Mouse (Mus musculus) embryonic facial prominence, embryonic 14.5 days (tissue): Measurements from ENCODE around the gene 2810021J22Rik. TPM values are rescaled to one million over a fixed set of nuclear protein-coding genes. Genes with fewer than 3 reads are reported as not detected.

Experiments used
- ATAC-seq: fragments of 200-750 bp; cut with Nextera tagmentation; 2 replicates; pipeline ENCODE4 v1.8.0; 2017; ENCODE audit warnings: low read depth, moderate number of reproducible peaks, moderate TSS enrichment
- DNase-seq: peaks from one replicate; pipeline ENCODE4 v3.0.0-alpha.2; 2015; ENCODE audit warnings: low spot score
- H3K27ac ChIP-seq: fragments of 300-500 bp; sonication (generic); replicated peaks from 2 replicates; pipeline ENCODE4 v1.5.1; 2014; ENCODE audit warnings: low read depth, mild to moderate bottlenecking, low read length, moderate library complexity
- H3K27me3 ChIP-seq: fragments of 300-500 bp; sonication (generic); replicated peaks from 2 replicates; pipeline ENCODE4 v1.6.1; 2014; ENCODE audit warnings: low read length; ENCODE audit not compliant: control insufficient read depth, insufficient read depth
- H3K36me3 ChIP-seq: fragments of 300-500 bp; sonication (generic); 2 replicates; pipeline ENCODE4 v1.6.1; 2014; ENCODE audit warnings: low read length, mixed read lengths; ENCODE audit not compliant: control insufficient read depth, insufficient read depth
- H3K4me1 ChIP-seq: fragments of 300-500 bp; sonication (generic); 2 replicates; pipeline ENCODE4 v1.6.1; 2014; ENCODE audit warnings: antibody characterized with exemption, low read length; ENCODE audit not compliant: control insufficient read depth, insufficient read depth
- H3K4me2 ChIP-seq: fragments of 300-500 bp; sonication (generic); 2 replicates; pipeline ENCODE4 v1.6.1; 2014; ENCODE audit warnings: low read depth, mild to moderate bottlenecking, low read length, moderate library complexity, mixed read lengths
- H3K4me3 ChIP-seq: fragments of 300-500 bp; sonication (generic); 2 replicates; pipeline ENCODE4 v1.5.1; 2014; ENCODE audit warnings: low read depth, mild to moderate bottlenecking, low read length
- H3K9ac ChIP-seq: fragments of 300-500 bp; sonication (generic); 2 replicates; pipeline ENCODE4 v1.6.1; 2014; ENCODE audit warnings: low read depth, mild to moderate bottlenecking, low read length, moderate library complexity, mixed read lengths
- H3K9me3 ChIP-seq: fragments of 300-500 bp; sonication (generic); 2 replicates; pipeline ENCODE4 v1.6.1; 2016; ENCODE audit warnings: low read length; ENCODE audit not compliant: control insufficient read depth
- WGBS: fragments of 180-500 bp; shearing (Covaris S2); extraction: QIAGEN DNeasy Blood & Tissue Kit; methylation state at CpG from one replicate; pipeline ENCODE4 v1.1.7; 2014; 5-methylcytosine and 5-hydroxymethylcytosine counted together
- polyA plus RNA-seq: library from polyadenylated mRNA; unstranded; fragments of >200 nt; fragmentation: Nextera tagmentation; extraction: Ambion mirVana; gene quantifications from 2 replicates; pipeline ENCODE4 v1.2.1, GENCODE M21; 2014

The 2810021J22Rik gene
- polyA plus RNA-seq, 1 experiment from 2014 or later, result 6.7 TPM

DNA sequence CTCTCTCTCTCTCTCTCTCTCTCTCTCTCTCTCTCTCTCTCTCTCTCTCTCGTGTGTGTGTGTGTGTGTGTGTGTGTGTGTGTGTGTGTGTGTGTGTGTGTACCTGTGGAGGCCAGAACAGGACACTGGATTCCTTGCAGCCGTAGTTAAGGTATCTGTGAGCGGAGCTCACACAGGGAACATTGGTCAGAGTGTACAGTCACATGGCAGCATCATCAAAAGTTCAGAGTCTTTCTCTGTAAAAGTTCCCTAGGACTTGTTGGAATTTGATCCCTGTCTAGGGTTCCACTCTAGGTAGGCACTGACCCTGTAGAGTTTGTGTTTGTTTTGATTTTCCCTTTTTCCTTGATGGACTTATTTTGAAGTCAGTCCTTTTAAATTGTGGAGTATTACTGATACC is 59.6 kb downstream of the 2810021J22Rik start:
- Histone ChIP-seq H3K36me3 (peaks cover 7% of the 10 kb centered on the region), H3K4me1 (no peaks in the 10 kb centered on the region), H3K4me3 (no peak overlapping the region), H3K9ac (no peak overlapping the region), H3K27ac (no peak overlapping the region), H3K9me3 (no peaks in the 10 kb centered on the region), H3K27me3 (no peaks in the 10 kb centered on the region), H3K4me2 (no peak overlapping the region)
- WGBS, result 60% methylated on average over 2 of the region's 3 CpGs
- DNase-seq (no peak), ATAC-seq (no peak)

DNA sequence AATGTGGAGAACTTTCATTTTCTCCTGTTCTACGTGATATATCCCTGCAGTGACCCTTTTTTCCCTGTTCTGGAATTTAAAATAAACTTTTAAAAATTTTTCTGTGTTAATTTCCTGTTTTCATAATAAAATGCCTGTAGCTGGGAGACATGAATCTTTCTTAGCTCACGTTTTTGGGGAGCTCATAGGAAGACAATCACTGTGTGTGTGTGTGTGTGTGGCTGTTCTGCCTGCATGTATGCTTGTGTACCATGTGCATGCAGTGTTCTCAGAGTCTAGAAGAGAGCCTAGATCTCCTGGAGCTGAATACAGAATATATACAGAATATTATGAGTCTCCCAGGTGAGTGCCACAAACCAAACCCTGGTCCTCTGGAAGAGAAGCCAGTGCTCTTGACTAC is 60.0 kb downstream of the 2810021J22Rik start:
- Histone ChIP-seq H3K4me1 (no peaks in the 10 kb centered on the region), H3K4me3 (no peak overlapping the region), H3K9ac (no peak overlapping the region), H3K9me3 (no peaks in the 10 kb centered on the region), H3K4me2 (no peak overlapping the region), H3K27me3 (no peaks in the 10 kb centered on the region), H3K27ac (no peak overlapping the region), H3K36me3 (peaks cover 11% of the 10 kb centered on the region)
- ATAC-seq (no peak), DNase-seq (no peak)
- WGBS, result 59% methylated on average over 2 of the region's 2 CpGs

DNA sequence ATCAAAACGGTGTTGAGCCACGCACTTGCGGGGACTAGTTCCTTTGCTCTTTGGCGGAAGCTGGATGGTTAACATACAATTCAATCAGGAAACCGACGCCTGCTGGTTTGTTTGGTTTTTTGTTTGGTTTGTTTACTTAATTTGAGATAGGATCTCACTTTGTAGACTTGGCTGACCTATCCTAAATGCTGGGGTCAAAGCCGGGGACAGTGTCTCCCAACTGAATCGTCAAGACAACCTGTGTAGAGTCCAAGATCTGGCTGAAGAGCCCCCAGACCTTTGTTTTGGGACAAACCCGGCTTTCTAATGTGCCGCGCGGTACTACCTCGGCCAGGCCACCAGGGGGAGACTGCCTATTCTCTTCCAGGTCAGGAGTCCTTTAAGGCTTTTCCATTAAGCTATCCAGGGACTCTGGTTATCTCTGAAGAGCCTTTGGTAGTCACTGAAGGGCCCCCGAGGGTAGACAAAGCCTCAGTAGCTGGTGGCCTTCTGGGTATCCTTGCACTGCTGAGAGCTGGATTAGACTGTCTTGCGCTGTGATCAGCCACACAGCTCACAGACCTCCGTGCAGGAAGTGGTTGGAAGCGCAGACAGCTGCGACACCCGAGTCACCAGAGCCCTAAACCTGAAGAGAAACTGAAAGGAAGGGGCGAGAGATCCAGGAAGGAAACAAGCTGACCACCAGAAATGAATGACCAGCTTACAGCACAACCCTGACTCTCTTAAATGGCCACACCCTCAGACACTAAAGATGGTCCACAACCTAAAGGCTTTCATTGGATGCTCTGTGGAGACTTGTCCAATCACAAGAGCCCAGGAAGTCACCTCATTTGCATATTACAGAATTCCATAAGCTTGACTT is 61.0 kb downstream of the 2810021J22Rik start:
- Histone ChIP-seq H3K27ac (no peak overlapping the region), H3K9ac (no peak overlapping the region), H3K36me3 (peaks cover 21% of the 10 kb centered on the region), H3K4me2 (peak overlapping the region; percentile 37), H3K4me1 (no peaks in the 10 kb centered on the region), H3K9me3 (no peaks in the 10 kb centered on the region), H3K4me3 (peak overlapping the region; percentile 16; the same call in 1 of the 2 replicates), H3K27me3 (no peaks in the 10 kb centered on the region)
- 35% methylated on average over 20 of the region's 20 CpGs for WGBS
- ATAC-seq, result peak; percentile 64
- peak; percentile 60 for DNase-seq

DNA sequence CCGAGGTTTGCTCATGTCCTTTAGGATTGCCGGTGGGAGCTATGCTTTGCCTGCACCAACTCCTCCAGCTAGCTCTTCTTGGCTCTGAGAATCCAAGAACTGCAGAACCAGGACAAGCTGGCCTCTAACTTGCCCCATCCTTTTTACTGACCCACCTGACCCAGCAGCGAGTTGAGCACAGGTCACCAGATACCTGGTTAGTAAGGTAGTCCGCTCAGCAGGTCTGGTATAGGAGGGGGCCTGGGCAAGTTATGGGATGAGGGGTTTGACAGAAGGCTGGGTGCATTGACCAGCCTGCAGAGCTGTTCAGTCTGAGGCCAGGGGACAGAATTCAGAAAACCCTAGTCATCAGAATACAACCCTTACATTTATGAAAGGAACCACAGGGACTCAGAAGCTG is 62.0 kb downstream of the 2810021J22Rik start:
- H3K4me2 ChIP-seq, result no peak overlapping the region
- H3K4me3 ChIP-seq, result no peak overlapping the region
- no peaks in the 10 kb centered on the region for H3K4me1 ChIP-seq
- no peak overlapping the region for H3K9ac ChIP-seq
- peaks cover 31% of the 10 kb centered on the region for H3K36me3 ChIP-seq
- H3K9me3 ChIP-seq, result no peaks in the 10 kb centered on the region
- H3K27me3 ChIP-seq, result no peaks in the 10 kb centered on the region
- ATAC-seq, result no peak
- no peak overlapping the region for H3K27ac ChIP-seq
- WGBS, result 60% methylated on average over 4 of the region's 4 CpGs
- DNase-seq, result no peak

DNA sequence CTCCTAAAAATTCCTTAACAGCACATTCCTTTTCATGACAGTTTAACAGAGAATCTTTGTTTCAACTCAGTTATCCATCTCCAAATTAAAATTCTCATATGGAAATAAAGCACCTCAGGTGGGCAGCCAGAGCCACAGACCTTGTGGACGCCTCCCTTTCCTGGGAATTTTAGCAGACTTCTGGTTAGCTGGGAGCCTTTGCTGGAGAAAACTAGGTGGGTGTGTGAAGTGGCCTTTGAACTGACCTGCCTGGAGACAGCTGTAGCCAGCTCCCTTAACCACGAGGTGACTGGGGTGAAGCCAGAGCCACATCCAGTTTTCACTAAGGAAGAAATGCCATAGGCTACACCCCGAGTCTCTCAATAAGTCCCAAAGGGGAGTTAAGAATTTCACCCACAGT is 62.6 kb downstream of the 2810021J22Rik start:
- no peak for ATAC-seq
- Histone ChIP-seq H3K36me3 (peaks cover 37% of the 10 kb centered on the region), H3K9ac (no peak overlapping the region), H3K4me3 (no peak overlapping the region), H3K4me1 (no peaks in the 10 kb centered on the region), H3K27me3 (no peaks in the 10 kb centered on the region), H3K27ac (no peak overlapping the region), H3K9me3 (no peaks in the 10 kb centered on the region), H3K4me2 (no peak overlapping the region)
- WGBS, result 45% methylated on average over 3 of the region's 3 CpGs
- no peak for DNase-seq

DNA sequence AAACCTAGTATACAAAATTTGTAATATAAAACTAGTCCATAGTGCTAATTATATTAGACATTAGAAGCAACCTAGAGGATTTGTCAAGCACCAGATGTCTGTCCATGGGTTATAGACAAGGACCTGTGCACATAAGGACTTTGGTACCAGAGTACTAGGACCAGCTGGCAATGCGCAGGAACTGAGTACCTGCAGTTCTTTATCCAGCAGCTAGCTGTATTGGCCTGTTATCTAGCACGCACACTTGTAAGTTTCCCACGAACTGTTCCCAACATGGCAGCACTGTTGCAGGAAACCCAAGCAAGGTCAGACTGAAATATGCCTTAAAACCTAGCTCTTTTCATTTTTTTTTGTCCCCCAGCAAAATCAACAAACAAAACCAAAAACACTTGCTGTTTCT is 63.2 kb downstream of the 2810021J22Rik start:
- H3K9me3 ChIP-seq, result no peaks in the 10 kb centered on the region
- no peak for DNase-seq
- H3K36me3 ChIP-seq, result peaks cover 40% of the 10 kb centered on the region
- 93% methylated on average over 3 of the region's 3 CpGs for WGBS
- H3K4me2 ChIP-seq, result no peak overlapping the region
- no peaks in the 10 kb centered on the region for H3K4me1 ChIP-seq
- H3K27ac ChIP-seq, result no peak overlapping the region
- H3K27me3 ChIP-seq, result no peaks in the 10 kb centered on the region
- no peak for ATAC-seq
- H3K4me3 ChIP-seq, result no peak overlapping the region
- no peak overlapping the region for H3K9ac ChIP-seq

DNA sequence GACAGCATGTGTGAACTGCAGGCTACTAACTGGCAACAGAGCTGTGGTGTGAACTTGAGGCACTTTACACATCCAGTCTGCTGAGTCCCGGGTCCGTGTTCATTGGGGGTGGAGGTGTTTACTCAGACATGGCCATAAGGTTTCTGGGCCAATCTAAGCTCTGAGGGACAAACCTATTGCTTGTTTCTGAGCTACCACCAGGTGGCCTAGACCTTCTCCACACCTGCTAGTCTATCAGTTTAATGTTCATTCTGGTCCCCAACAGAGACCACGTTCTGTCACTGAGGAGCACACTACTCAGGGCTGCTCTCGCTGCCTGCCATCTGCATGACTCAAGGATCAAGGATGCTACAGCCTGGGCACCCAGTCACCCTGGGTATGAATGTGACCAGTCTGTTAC is 64.6 kb downstream of the 2810021J22Rik start:
- peaks cover 53% of the 10 kb centered on the region for H3K36me3 ChIP-seq
- WGBS, result 80% methylated on average over 4 of the region's 4 CpGs
- H3K27ac ChIP-seq, result no peak overlapping the region
- DNase-seq (no peak), ATAC-seq (no peak)
- H3K9ac ChIP-seq, result no peak overlapping the region
- no peaks in the 10 kb centered on the region for H3K4me1 ChIP-seq
- H3K9me3 ChIP-seq, result no peaks in the 10 kb centered on the region
- no peak overlapping the region for H3K4me3 ChIP-seq
- no peak overlapping the region for H3K4me2 ChIP-seq
- H3K27me3 ChIP-seq, result no peaks in the 10 kb centered on the region
